ENCODE assay signal across 10 mouse cellular contexts in genomic region chr7:136689579-136689978, GRCm38 (mm10).
A peak's percentile ranks its signal among the peaks of the same experiment; 100 is the strongest.
DNase-seq lines count a peak whose midpoint lies in the region; ATAC-seq and TF ChIP-seq lines count a peak whose summit lies in the region.
"Had no signal": no experiment of that assay in that cellular context is flagged by ENCODE, and none has a peak within 500 bp of the region (broad histone marks: within the 10 kb centered on the region; RNA-seq: fewer than 3 reads in every experiment).

No protein-coding gene starts in this region.

- no peak for TF ChIP-seq POLR2A in lung, adult 2 months (IDR thresholded peaks at IDR 0.05; ENCODE audit: borderline replicate concordance, extremely low read depth, low read depth, low read length)

- no peaks in the 10 kb centered on the region for H3K36me3 ChIP-seq in lung, embryonic 14.5 days (ENCODE audit: insufficient read depth)
- H3K36me3 ChIP-seq in heart, embryonic 14.5 days (ENCODE audit: control insufficient read depth, insufficient read depth, low read length), result no peaks in the 10 kb centered on the region
- H3K36me3 ChIP-seq in stomach, embryonic 16.5 days (ENCODE audit: control insufficient read depth, insufficient read depth, low read length), result no peaks in the 10 kb centered on the region
- H3K36me3 ChIP-seq: G1E had no signal

- 0 out of 2 replicates have a peak overlapping the region, but pooled peaks have one; percentile 29 for H3K4me2 ChIP-seq in lung, embryonic 14.5 days
- H3K4me2 ChIP-seq in heart, embryonic 14.5 days (ENCODE audit: low read length), result peak overlapping the region; percentile 44
- no peak overlapping the region for H3K4me2 ChIP-seq in stomach, embryonic 16.5 days (ENCODE audit: low read depth, low read length)

- no peak overlapping the region for H3K4me3 ChIP-seq in lung, embryonic 14.5 days (ENCODE audit: low read depth, low read length)
- no peak overlapping the region for H3K4me3 ChIP-seq in lung, adult 2 months (replicated peaks; ENCODE audit: extremely low read depth, low read depth, low read length)
- 0 out of 4 replicates have a peak overlapping the region, but pooled peaks of 1 of the 2 experiments have one; percentile 0 for H3K4me3 ChIP-seq in heart, embryonic 14.5 days (ENCODE audit: control insufficient read depth in 1 of 2, insufficient read depth in 1 of 2, low read depth in 1 of 2, low read length in 2 of 2)
- H3K4me3 ChIP-seq in stomach, embryonic 16.5 days (replicated peaks; ENCODE audit: low read length), result no peak overlapping the region

- no peak overlapping the region for H3K9ac ChIP-seq in lung, embryonic 14.5 days
- no peak overlapping the region for H3K9ac ChIP-seq in heart, embryonic 14.5 days (ENCODE audit: low read length)
- no peak overlapping the region for H3K9ac ChIP-seq in stomach, embryonic 16.5 days (ENCODE audit: low read length)

- H3K27me3 ChIP-seq in lung, embryonic 14.5 days (ENCODE audit: insufficient read depth, low read length), result peaks cover 15% of the 10 kb centered on the region
- no peaks in the 10 kb centered on the region; the same call in 1 of the 2 replicates for H3K27me3 ChIP-seq in heart, embryonic 14.5 days (ENCODE audit: control insufficient read depth, insufficient read depth, low read length)
- no peaks in the 10 kb centered on the region for H3K27me3 ChIP-seq in stomach, embryonic 16.5 days (ENCODE audit: control insufficient read depth, insufficient read depth, low read length)

- H3K4me1 ChIP-seq in lung, embryonic 14.5 days (ENCODE audit: insufficient read depth), result peaks cover 7% of the 10 kb centered on the region; the same call in 1 of the 2 replicates
- no peaks in the 10 kb centered on the region for H3K4me1 ChIP-seq in lung, adult 2 months (ENCODE audit: control insufficient read depth, insufficient read depth, low read length)
- peaks cover 2 to 11% of the 10 kb centered on the region in 2 experiments; a peak in 2 of 4 replicates for H3K4me1 ChIP-seq in heart, embryonic 14.5 days (ENCODE audit: control insufficient read depth in 2 of 2, insufficient read depth in 2 of 2, low read length in 2 of 2)
- no peaks in the 10 kb centered on the region; the same call in 1 of the 2 replicates for H3K4me1 ChIP-seq in stomach, embryonic 16.5 days (ENCODE audit: control insufficient read depth, insufficient read depth, low read length)

- WGBS in lung, embryonic 14.5 days, result 27% methylated on average over 6 of the region's 6 CpGs
- 15% methylated on average over 6 of the region's 6 CpGs for WGBS in lung, adult 2 months
- 16% methylated on average over 6 of the region's 6 CpGs for WGBS in heart, embryonic 14.5 days
- WGBS in stomach, embryonic 16.5 days, result 33% methylated on average over 6 of the region's 6 CpGs

- TF ChIP-seq CTCF in lung, embryonic 14.5 days (IDR thresholded peaks at IDR 0.05; ENCODE audit: low read depth), result no peak
- no peak for TF ChIP-seq CTCF in lung, adult 2 months (IDR thresholded peaks at IDR 0.05; ENCODE audit: insufficient read depth, low read length)

- no peaks in the 10 kb centered on the region for H3K9me3 ChIP-seq in lung, embryonic 14.5 days (ENCODE audit: low read depth, low read length)
- no peaks in the 10 kb centered on the region for H3K9me3 ChIP-seq in heart, embryonic 14.5 days (ENCODE audit: control insufficient read depth, low read length)
- H3K9me3 ChIP-seq in stomach, embryonic 16.5 days (replicated peaks; ENCODE audit: control insufficient read depth, low read length), result no peaks in the 10 kb centered on the region

- no peak; the same call in 1 of the 2 replicates for ATAC-seq in lung, embryonic 14.5 days (ENCODE audit: insufficient read depth)
- ATAC-seq in heart, embryonic 14.5 days (ENCODE audit: insufficient number of reproducible peaks, insufficient read depth, low FRiP score, low read depth), result 0 out of 2 replicates have a peak, but pooled peaks have one; percentile 39
- peak; percentile 47; the same call in 1 of the 2 replicates for ATAC-seq in stomach, embryonic 16.5 days (ENCODE audit: insufficient read depth, low FRiP score)

- H3K27ac ChIP-seq in lung, embryonic 14.5 days (ENCODE audit: low read depth), result no peak overlapping the region
- 0 out of 4 replicates have a peak overlapping the region, but pooled peaks of 1 of the 2 experiments have one; percentile 7 for H3K27ac ChIP-seq in heart, embryonic 14.5 days (replicated peaks in 1 of 2; ENCODE audit: control insufficient read depth in 1 of 2, insufficient read depth in 1 of 2, low read depth in 2 of 2, low read length in 2 of 2)
- no peak overlapping the region for H3K27ac ChIP-seq in stomach, embryonic 16.5 days (ENCODE audit: low read length)

- no peak for DNase-seq in lung, embryonic 14.5 days
- no peak for DNase-seq in lung, adult 2 months
- DNase-seq in kidney, adult 9 months, result peak; percentile 24
- DNase-seq in layer of hippocampus, postnatal 36 days, result no peak
- no peak for DNase-seq in spleen, postnatal 14 days (ENCODE audit: low spot score in 2 of 2)
- DNase-seq: right cerebral cortex, postnatal 4 days; thymus, postnatal 25 days had no signal
